Mouse (Mus musculus) heart, embryonic 11.5 days (tissue): ENCODE results near the gene Scn5a. TPM values are rescaled to one million over a fixed set of nuclear protein-coding genes. Genes with fewer than 3 reads are reported as not detected.

Source experiments
- ATAC-seq: fragments of 200-750 bp; cut with Nextera tagmentation; replicated peaks from 2 replicates; pipeline ENCODE4 v1.8.0; 2017; ENCODE audit warnings: moderate library complexity; ENCODE audit not compliant: insufficient number of reproducible peaks, low FRiP score, low TSS enrichment
- H3K27ac ChIP-seq: fragments of 300-500 bp; sonication (generic); 2 replicates; pipeline ENCODE4 v1.5.1; 2014; ENCODE audit warnings: mild to moderate bottlenecking, low read depth, low read length
- H3K27me3 ChIP-seq: fragments of 300-500 bp; sonication (generic); 2 replicates; pipeline ENCODE4 v1.6.1; 2014; ENCODE audit warnings: mild to moderate bottlenecking, low read length, mixed read lengths; ENCODE audit not compliant: control insufficient read depth, insufficient read depth
- H3K36me3 ChIP-seq: fragments of 300-500 bp; sonication (generic); 2 replicates; pipeline ENCODE4 v1.6.1; 2014; ENCODE audit warnings: mild to moderate bottlenecking, low read length, moderate library complexity, mixed read lengths; ENCODE audit not compliant: control insufficient read depth, insufficient read depth
- H3K4me1 ChIP-seq: fragments of 300-500 bp; sonication (generic); 2 replicates; pipeline ENCODE4 v1.6.1; 2014; ENCODE audit warnings: low read length; ENCODE audit not compliant: control insufficient read depth, insufficient read depth
- H3K4me2 ChIP-seq: fragments of 300-500 bp; sonication (generic); 2 replicates; pipeline ENCODE4 v1.6.1; 2014; ENCODE audit warnings: mild to moderate bottlenecking, moderate library complexity
- H3K4me3 ChIP-seq: fragments of 300-500 bp; sonication (generic); 2 replicates; pipeline ENCODE4 v1.5.1; 2014; ENCODE audit warnings: low read depth, low read length
- H3K9ac ChIP-seq: fragments of 300-500 bp; sonication (generic); 2 replicates; pipeline ENCODE4 v1.6.1; 2014; ENCODE audit warnings: mild to moderate bottlenecking, low read depth, low read length, moderate library complexity
- H3K9me3 ChIP-seq: fragments of 300-500 bp; sonication (generic); replicated peaks from 2 replicates; pipeline ENCODE4 v1.6.1; 2016; ENCODE audit warnings: low read length; ENCODE audit not compliant: control insufficient read depth
- WGBS: fragments of 180-500 bp; shearing (Covaris S2); extraction: QIAGEN DNeasy Blood & Tissue Kit; methylation state at CpG from one replicate; pipeline ENCODE4 v1.1.7; 2014; ENCODE audit not compliant: insufficient replicate concordance; 5-methylcytosine and 5-hydroxymethylcytosine counted together
- polyA plus RNA-seq: library from polyadenylated mRNA; unstranded; fragments of >200 nt; fragmentation: Nextera tagmentation; extraction: Ambion mirVana; gene quantifications from 2 replicates; pipeline ENCODE4 v1.2.1, GENCODE M21; 2014

Gene Scn5a
- polyA plus RNA-seq, 1 experiment from 2014 or later, result 8.0 TPM

- Histone ChIP-seq H3K27ac (no peak overlapping the region), H3K4me3 (no peak overlapping the region), H3K4me1 (peaks cover 14% of the 10 kb centered on the region; the same call in 1 of the 2 replicates), H3K27me3 (no peaks in the 10 kb centered on the region), H3K36me3 (peaks cover 23% of the 10 kb centered on the region), H3K9ac (no peak overlapping the region), H3K4me2 (no peak overlapping the region), H3K9me3 (no peaks in the 10 kb centered on the region)
- no peak for ATAC-seq
- WGBS, result 45% methylated on average over 8 of the region's 8 CpGs
Measured at GRCm38 (mm10) chr9:119460410-119460809, 118.4 kb downstream of the Scn5a start.

- Histone ChIP-seq H3K4me3 (no peak overlapping the region), H3K4me1 (peaks cover 14% of the 10 kb centered on the region; the same call in 1 of the 2 replicates), H3K36me3 (peaks cover 9% of the 10 kb centered on the region; the same call in 1 of the 2 replicates), H3K9me3 (no peaks in the 10 kb centered on the region), H3K4me2 (no peak overlapping the region), H3K27me3 (no peaks in the 10 kb centered on the region), H3K27ac (no peak overlapping the region), H3K9ac (no peak overlapping the region)
- ATAC-seq, result no peak
- 64% methylated on average over 14 of the region's 14 CpGs for WGBS
Measured at GRCm38 (mm10) chr9:119457122-119457521, 121.7 kb downstream of the Scn5a start.

DNA sequence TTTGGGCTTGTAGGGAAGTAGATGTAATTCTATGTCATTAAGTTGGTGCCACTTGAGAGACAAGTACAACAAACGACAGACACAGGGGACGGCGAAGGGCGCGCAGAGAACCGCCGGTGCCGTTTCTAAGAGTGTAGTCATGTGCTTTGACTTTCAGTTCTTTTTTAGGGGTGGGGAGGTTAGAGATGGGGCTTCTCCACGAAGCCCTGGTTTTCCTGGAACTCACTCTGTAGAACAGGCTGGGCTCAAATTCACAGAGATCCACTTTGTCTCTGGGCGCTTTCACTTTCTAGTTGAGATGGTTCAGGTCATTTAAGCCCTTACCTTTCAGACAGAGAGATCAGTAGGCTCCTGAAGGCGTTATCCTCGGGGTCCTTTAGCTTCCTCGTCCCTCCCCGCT is 122.8 kb downstream of the Scn5a start:
- no peaks in the 10 kb centered on the region for H3K27me3 ChIP-seq
- no peak overlapping the region for H3K9ac ChIP-seq
- no peak overlapping the region for H3K27ac ChIP-seq
- peaks cover 8% of the 10 kb centered on the region; the same call in 1 of the 2 replicates for H3K36me3 ChIP-seq
- no peak overlapping the region for H3K4me2 ChIP-seq
- peaks cover 14% of the 10 kb centered on the region; the same call in 1 of the 2 replicates for H3K4me1 ChIP-seq
- H3K9me3 ChIP-seq, result no peaks in the 10 kb centered on the region
- H3K4me3 ChIP-seq, result no peak overlapping the region
- ATAC-seq, result no peak
- 82% methylated on average over 14 of the region's 14 CpGs for WGBS

GRCm38 (mm10) chr9:119445737-119446136 is 133.1 kb downstream of the Scn5a start:
- peak overlapping the region; percentile 77 for H3K4me2 ChIP-seq
- H3K4me3 ChIP-seq, result peak overlapping the region; percentile 85
- no peak; the same call in 1 of the 2 replicates for ATAC-seq
- H3K27me3 ChIP-seq, result no peaks in the 10 kb centered on the region
- H3K9ac ChIP-seq, result peak overlapping the region; percentile 91
- peaks cover 7% of the 10 kb centered on the region for H3K4me1 ChIP-seq
- WGBS, result 26% methylated on average over 6 of the region's 6 CpGs
- H3K9me3 ChIP-seq, result no peaks in the 10 kb centered on the region
- no peak overlapping the region for H3K27ac ChIP-seq
- H3K36me3 ChIP-seq, result peaks cover 13% of the 10 kb centered on the region; the same call in 1 of the 2 replicates

- peak within 1 kb of the TSS; percentile 85 for H3K4me3 ChIP-seq
- WGBS, result under 1% methylated on average over 52 of the region's 52 CpGs
- H3K36me3 ChIP-seq, result peaks cover 10% of the 10 kb centered on the region; the same call in 1 of the 2 replicates
- peak; percentile 92 for ATAC-seq
- no peaks in the 10 kb centered on the region for H3K9me3 ChIP-seq
- H3K27ac ChIP-seq, result peak within 1 kb of the TSS; percentile 66; the same call in 1 of the 2 replicates
- no peaks in the 10 kb centered on the region for H3K27me3 ChIP-seq
- peak within 1 kb of the TSS; percentile 91 for H3K9ac ChIP-seq
- H3K4me2 ChIP-seq, result peak within 1 kb of the TSS; percentile 77
- peaks cover 7% of the 10 kb centered on the region for H3K4me1 ChIP-seq
Measured at GRCm38 (mm10) chr9:119444738-119445429, 133.9 kb downstream of the Scn5a start, which contains the start of gene Exog. TSS of gene Exog (plus strand) at chr9:119444943.

DNA sequence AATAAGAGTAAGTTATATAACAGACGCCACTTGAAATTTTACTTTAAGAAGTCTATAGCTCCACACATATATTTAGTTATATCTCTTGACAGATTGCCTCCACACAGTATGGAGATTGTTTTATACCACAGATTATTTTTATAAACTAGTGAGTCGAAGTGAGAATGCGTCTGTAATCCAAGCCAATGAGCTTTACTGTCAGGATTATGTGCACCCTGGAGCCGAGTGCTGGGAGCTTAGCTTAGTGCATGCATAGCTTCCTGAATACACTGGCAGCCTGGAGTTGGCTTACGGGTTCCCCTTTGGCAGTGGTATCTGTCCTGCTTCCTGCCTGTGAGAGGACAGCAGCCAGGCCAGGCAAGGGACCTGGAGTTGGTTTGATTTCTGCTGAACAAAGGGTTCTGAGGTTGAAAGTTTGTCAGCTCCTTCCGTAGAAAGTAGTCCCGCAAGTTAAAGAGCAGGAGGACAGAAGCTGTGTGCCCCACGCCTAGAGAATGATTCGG is 140.3 kb downstream of the Scn5a start:
- peaks cover 4% of the 10 kb centered on the region for H3K36me3 ChIP-seq
- no peak overlapping the region for H3K4me2 ChIP-seq
- no peak for ATAC-seq
- H3K9ac ChIP-seq, result no peak overlapping the region
- 83% methylated on average over 9 of the region's 9 CpGs for WGBS
- no peaks in the 10 kb centered on the region for H3K9me3 ChIP-seq
- no peaks in the 10 kb centered on the region for H3K27me3 ChIP-seq
- H3K4me3 ChIP-seq, result no peak overlapping the region
- H3K4me1 ChIP-seq, result no peaks in the 10 kb centered on the region
- no peak overlapping the region for H3K27ac ChIP-seq

DNA sequence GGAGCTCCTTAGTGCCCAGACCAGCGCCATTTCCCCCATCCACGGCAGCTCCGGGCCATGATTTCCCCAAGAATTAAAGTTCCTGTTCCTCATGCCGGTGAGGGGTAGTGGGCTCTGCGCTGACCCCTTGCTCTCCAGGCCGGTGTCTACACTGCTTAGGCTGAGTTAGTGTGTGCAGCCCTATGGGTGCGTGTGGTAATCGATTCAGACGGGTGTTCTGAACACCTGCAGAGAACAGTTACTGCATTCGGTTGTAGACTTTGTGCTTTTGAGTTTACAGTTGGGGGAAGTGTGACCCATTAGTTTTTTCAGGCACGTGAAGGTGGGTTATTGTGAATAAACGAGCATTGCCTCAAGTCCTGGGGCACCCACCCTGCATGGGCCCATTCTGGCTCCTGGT is 140.8 kb downstream of the Scn5a start:
- Histone ChIP-seq H3K9ac (no peak overlapping the region), H3K4me3 (no peak overlapping the region), H3K27ac (no peak overlapping the region), H3K4me1 (no peaks in the 10 kb centered on the region), H3K27me3 (no peaks in the 10 kb centered on the region), H3K9me3 (no peaks in the 10 kb centered on the region), H3K4me2 (no peak overlapping the region), H3K36me3 (peaks cover 6% of the 10 kb centered on the region)
- no peak for ATAC-seq
- WGBS, result 88% methylated on average over 12 of the region's 12 CpGs

GRCm38 (mm10) chr9:119435855-119436254 is 143.0 kb downstream of the Scn5a start:
- Histone ChIP-seq H3K36me3 (peaks cover 7% of the 10 kb centered on the region), H3K4me2 (no peak overlapping the region), H3K27me3 (no peaks in the 10 kb centered on the region), H3K27ac (no peak overlapping the region), H3K9me3 (no peaks in the 10 kb centered on the region), H3K9ac (no peak overlapping the region), H3K4me1 (no peaks in the 10 kb centered on the region), H3K4me3 (no peak overlapping the region)
- WGBS, result 70% methylated on average over 2 of the region's 2 CpGs
- ATAC-seq, result no peak
